Mouse (Mus musculus): Measurements from ENCODE around the gene Prss8.

DNA sequence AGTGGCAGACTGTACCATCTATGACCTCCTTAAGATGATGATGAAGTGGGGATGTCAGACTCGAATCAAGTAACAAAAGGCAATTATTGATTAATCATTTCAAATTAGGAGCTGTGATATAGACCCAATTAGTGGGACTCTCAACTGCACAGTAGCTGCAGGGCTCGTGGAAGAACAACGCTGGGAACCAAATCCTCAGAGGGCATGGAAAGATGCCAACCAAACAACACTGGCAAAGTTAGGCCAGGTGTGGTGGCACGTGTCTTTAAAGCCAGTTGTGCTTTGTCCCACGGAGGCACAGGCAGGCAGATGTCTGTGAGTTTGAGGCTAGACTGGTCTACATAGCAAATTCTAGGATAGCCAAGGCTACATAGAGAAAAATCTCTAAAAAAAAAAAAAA, 732 bp upstream of the Prss8 start:
- no peak for TF ChIP-seq CTCF (IDR thresholded peaks at IDR 0.05; ENCODE audit: control insufficient read depth, insufficient read depth, insufficient read length)
- no peak for TF ChIP-seq USF1 (IDR thresholded peaks at IDR 0.05; ENCODE audit: low read depth)
- TF ChIP-seq CEBPB (IDR thresholded peaks at IDR 0.05; ENCODE audit: low read depth) = no peak
- no peak for TF ChIP-seq FOSL1 (IDR thresholded peaks at IDR 0.05; ENCODE audit: insufficient read depth, low read length, poor library complexity, severe bottlenecking)
